Mouse (Mus musculus) layer of hippocampus, postnatal 14 days (tissue): ENCODE data around the gene Mrps12. TPM values are rescaled to one million over a fixed set of nuclear protein-coding genes. Genes with fewer than 3 reads are reported as not detected.
A peak's percentile ranks its signal among the peaks of the same experiment; 100 is the strongest.
"Not testable (repeated sequence)": the region's sequence is repeated elsewhere in the genome, so short reads cannot be mapped to it uniquely, and the experiment has no call there.

Experiments
- DNase-seq, 2 experiments: peaks; one replicate each; pipeline ENCODE4 v3.0.0; 2021 to 2022; ENCODE audit warnings: low spot score in 2 of 2, mixed read lengths in 1 of 2
- total RNA-seq, 2 experiments: library from RNA; stranded (reverse); gene quantifications; 2 replicates each; pipeline ENCODE4 v1.2.3; 2021

Gene Mrps12
- total RNA-seq, 2 experiments from 2014 or later, result 55.4 to 66.9 TPM

GRCm38 (mm10) chr7:28714667-28715066, 27.0 kb downstream of the Mrps12 start:
- DNase-seq, result peak in 1 of 2 experiments; percentile 43

- no peak for DNase-seq
Measured at GRCm38 (mm10) chr7:28710962-28711361, 30.7 kb downstream of the Mrps12 start.

- no peak for DNase-seq
Measured at GRCm38 (mm10) chr7:28709454-28709853, 32.2 kb downstream of the Mrps12 start.

- DNase-seq, result no peak
Measured at GRCm38 (mm10) chr7:28702601-28703143, 38.9 kb downstream of the Mrps12 start.

DNA sequence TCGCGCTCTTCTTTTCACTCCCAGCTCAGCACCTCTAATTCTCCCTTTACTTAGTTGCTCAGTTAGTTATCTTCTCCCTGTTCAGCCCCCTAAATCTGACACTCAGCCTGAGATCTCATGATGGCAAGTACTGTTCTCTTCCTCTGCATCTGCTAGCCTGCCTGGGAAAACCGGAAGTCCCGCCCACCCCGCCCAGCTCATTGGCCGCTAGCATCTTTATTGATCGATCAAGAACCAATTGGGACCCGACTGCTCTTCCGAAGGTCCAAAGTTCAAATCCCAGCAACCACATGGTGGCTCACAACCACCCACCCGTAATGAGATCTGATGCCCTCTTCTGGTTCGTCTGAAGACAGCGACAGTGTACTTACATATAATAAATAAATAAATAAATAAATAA, 40.3 kb downstream of the Mrps12 start:
- not testable (repeated sequence) for DNase-seq

GRCm38 (mm10) chr7:28700269-28700668, 41.4 kb downstream of the Mrps12 start:
- no peak for DNase-seq

- DNase-seq, result no peak
Measured at GRCm38 (mm10) chr7:28697277-28697676, 44.3 kb downstream of the Mrps12 start.

DNA sequence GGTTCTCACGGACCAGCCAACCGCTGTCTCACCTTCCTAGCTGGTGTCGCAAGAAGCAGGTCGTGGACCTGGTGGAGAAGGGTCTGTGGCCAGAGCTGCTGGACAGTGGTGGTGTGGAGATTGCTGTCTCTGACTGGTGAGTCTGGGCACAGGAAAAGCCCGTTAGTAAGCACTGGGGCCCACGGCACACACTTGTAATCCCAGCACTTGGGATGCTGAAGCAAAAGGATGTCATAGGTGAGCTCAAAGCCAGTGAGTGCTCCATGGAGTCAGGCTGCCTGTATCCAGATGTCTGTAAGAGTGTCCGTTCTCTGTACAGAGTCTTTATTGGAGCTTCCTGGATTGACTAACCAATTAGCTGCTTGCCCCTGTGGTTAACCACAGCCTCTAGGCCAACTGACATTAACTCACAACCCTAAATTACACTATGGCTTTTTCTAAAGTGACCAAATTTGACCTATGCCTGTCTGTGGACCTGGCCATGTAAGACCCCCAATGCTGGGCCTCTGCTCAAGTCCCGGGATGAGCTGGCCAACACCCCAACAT, 46.6 kb downstream of the Mrps12 start:
- DNase-seq, result no peak

DNA sequence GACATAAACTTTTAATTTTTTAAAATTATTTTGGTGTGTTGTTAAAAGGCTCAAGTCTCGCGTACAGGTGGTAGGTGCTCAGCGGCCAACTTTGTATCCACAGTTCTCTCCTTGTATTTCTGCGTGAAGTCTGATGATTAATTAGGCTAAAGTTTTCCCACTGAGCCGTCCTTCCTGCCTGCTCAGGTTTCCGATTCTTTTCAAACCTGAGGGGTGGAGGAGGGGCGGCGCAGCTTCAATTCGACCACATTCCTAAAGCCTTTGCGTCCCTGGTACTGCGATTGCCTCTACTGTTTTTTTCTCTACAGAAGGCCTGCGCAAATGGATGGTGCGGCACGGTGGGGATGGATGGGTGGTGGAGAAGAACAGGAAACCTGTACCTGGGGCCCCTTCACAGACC, 47.2 kb downstream of the Mrps12 start:
- no peak for DNase-seq

DNA sequence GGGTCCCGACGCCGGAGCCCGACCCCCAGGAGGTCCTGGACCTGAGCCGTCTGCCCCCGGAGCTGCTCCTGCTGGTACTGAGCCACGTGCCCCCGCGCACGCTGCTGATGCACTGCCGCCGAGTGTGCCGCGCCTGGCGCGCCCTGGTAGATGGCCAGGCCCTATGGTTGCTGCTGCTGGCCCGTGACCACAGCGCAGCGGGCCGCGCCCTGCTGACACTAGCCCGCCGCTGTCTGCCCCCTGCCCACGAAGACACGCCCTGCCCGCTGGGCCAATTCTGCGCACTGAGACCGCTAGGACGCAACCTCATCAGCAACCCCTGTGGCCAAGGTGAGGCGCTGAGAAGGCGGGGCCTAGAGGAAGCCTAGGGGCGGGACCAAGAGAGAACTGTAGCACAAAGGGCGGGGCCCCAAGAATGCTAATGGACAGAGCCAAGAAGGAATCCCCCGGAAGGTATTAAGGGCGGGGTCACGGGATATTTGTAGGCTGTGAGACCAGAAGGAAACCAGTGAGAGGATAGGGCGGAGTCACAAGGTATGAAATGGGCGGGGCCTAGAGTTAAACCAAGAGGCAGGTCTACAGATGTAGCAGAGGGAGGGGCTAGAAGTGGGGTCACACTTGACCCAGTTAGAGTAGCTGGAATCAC, 48.2 kb downstream of the Mrps12 start:
- peak; percentile 57 to 62 for DNase-seq

DNA sequence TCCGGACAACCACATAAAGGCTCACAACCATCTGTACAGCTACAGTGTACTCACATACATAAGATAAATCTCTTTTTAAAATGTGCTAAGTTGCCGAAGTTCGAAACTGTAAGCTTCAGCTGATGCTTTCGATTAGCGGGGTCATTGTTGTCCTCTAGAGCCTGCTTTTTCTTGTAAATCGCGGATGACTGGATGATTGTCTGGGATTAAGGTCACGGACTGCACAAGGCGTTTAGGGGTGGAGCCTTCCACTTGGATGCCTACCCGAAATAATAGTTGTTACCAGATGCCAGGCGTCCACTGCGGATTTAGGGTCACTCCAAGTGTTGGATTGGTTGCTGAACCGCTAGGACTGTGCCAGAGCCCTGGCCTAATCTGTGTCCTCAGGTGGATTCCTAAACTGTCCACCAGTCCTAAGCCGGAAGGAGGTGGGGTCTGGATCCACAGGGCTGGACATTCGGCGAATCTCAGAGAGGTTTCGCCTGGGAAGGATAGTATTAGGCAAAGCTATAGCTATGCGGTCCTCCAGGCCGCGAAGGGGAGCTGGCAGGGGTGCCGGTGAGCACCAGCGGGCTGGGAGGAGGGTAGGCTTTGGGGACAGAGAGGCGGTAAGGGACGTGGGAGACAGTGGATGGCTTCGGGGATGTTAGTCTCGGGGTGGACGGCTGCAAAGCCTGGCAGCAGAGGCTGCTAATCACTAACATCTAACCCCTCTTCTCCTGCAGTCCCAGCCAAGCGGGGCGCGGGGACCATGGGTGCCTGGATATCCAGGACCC, 48.9 kb downstream of the Mrps12 start, which contains the start of gene Fbxo27:
Gene Fbxo27 (plus strand): TSS at position 305 of the 776 bp plus-strand sequence.
- peak in 1 of 2 experiments; percentile 24 for DNase-seq

DNA sequence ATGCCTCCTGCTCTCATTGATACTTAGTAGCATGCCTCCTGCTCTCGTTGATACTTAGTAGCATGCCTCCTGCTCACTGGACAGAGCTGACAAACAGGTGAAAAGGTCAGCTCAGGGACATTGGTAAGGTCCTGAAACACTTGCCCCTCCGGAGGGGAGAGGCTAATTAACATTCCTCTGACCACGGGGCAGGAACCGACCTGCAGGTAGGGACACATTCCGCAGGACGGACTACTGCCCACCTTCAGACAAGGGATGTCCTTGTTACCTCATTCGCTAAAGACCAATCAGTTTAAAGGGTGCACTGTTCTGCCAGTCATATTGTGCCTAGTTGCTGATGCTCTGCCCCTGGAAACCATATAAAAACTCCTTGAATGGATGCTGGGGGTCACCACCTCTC, 50.5 kb downstream of the Mrps12 start:
- DNase-seq, result no peak

Other genes starting within 250 kb of the Mrps12 start
- gene Ifnl2, start 231.4 kb downstream of the Mrps12 start, total RNA-seq, result not detected
- not detected for gene Ifnl3, start 219.0 kb downstream of the Mrps12 start, total RNA-seq
- gene Sycn, start 200.9 kb downstream of the Mrps12 start, total RNA-seq, result not detected
- gene Nccrp1, start 194.6 kb downstream of the Mrps12 start, total RNA-seq, result under 1 TPM; 0.33 to 0.62 TPM
- gene Samd4b, start 143.7 kb downstream of the Mrps12 start, total RNA-seq, result 10 to 100 TPM; 69.5 to 71.6 TPM
- 10 to 100 TPM; 11.6 to 14.6 TPM for gene Pak4, start 143.6 kb downstream of the Mrps12 start, total RNA-seq
- gene Acp7, start 110.5 kb downstream of the Mrps12 start, total RNA-seq, result 1 to 10 TPM; 1.0 to 1.9 TPM
- gene Fbxo27, start 49.0 kb downstream of the Mrps12 start, total RNA-seq, result 10 to 100 TPM; 14.5 to 15.7 TPM
- under 1 TPM; 0.88 to 0.97 TPM for gene Fbxo17, start 25.0 kb downstream of the Mrps12 start, total RNA-seq
- gene Sars2, start 172 bp upstream of the Mrps12 start, total RNA-seq, result 10 to 100 TPM; 14.4 to 15.0 TPM
- gene Ccer2, start 14.4 kb upstream of the Mrps12 start, total RNA-seq, result under 1 TPM in 1 of 2 experiments, not detected in 1; 0.41 TPM
- gene Sirt2, start 24.9 kb upstream of the Mrps12 start, total RNA-seq, result 100 to 1,000 TPM; 325 to 336 TPM
- 10 to 100 TPM; 31.4 to 33.9 TPM for gene Nfkbib, start 25.7 kb upstream of the Mrps12 start, total RNA-seq
- gene Rinl, start 47.1 kb upstream of the Mrps12 start, total RNA-seq, result 1 to 10 TPM; 2.9 to 3.3 TPM
- 100 to 1,000 TPM; 379 to 416 TPM for gene Hnrnpl, start 66.7 kb upstream of the Mrps12 start, total RNA-seq
- gene Ech1, start 83.4 kb upstream of the Mrps12 start, total RNA-seq, result 10 to 100 TPM; 58.2 to 61.2 TPM
- gene Lgals4, start 92.0 kb upstream of the Mrps12 start, total RNA-seq, result 1 to 10 TPM; 3.9 to 4.2 TPM
- gene Lgals7, start 122.0 kb upstream of the Mrps12 start, total RNA-seq, result not detected
- 1 to 10 TPM in 1 of 2 experiments, under 1 TPM in 1; 0.67 to 1.3 TPM for gene Capn12, start 139.6 kb upstream of the Mrps12 start, total RNA-seq
- gene Actn4, start 220.5 kb upstream of the Mrps12 start, total RNA-seq, result 100 to 1,000 TPM; 123 to 132 TPM
- gene Eif3k, start 240.0 kb upstream of the Mrps12 start, total RNA-seq, result 100 to 1,000 TPM; 159 to 164 TPM
- 1 to 10 TPM; 2.7 to 4.1 TPM for gene Map4k1, start 240.2 kb upstream of the Mrps12 start, total RNA-seq